Comparison of ENCODE assay signal across 8 mouse cellular contexts in the genomic region with DNA sequence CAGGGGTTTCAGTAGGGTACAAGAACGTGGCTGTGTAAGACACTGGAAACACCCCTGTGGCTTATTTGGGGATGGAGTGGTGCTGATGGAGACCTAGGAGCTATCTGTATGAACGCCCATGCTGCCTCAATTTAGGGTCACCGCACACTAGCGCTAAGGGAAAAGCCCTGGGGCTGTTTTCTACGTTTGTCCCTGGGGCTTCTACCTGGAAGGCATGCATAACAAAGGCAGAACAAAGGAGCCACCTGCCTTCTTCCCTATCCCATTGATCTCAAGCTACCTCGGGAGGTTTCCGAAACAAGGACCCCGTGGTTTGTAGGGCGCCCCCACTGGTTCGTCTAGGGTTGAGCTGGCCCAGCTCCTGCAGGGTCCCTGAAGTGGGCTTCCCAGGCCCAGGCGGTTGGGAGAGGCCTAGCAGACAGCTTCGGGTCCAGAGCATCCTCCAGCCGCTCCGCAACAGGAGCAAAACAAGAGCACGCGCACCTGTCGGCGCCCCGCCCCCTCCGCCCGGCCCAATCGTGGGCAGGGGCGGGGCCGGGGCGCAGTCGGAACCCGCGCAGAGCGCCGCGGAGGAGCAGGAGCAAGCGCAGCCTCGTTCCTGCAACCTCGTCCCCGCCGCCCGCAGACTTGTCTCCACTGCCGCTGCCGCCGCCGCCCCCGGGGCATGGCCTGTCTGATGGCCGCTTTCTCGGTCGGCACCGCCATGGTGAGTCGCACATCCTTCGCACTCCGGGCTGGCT. TPM values are rescaled to one million over a fixed set of nuclear protein-coding genes. Genes with fewer than 3 reads are reported as not detected.
DNase-seq lines count a peak whose midpoint lies in the region; ATAC-seq and TF ChIP-seq lines count a peak whose summit lies in the region.

Gene Abcg1 (plus strand): TSS at position 525 of the 740 bp plus-strand sequence.

- H3K27me3 ChIP-seq in forebrain, embryonic 10.5 days (ENCODE audit: poor library complexity, severe bottlenecking): peaks cover 59% of the 10 kb centered on the region
- H3K27me3 ChIP-seq in hindbrain, embryonic 13.5 days: 0 out of 2 replicates have a peak, but pooled peaks cover 9% of the 10 kb centered on the region

- peak; percentile 43; the same call in 1 of the 2 replicates for TF ChIP-seq CTCF in brain, embryonic 14.5 days (IDR thresholded peaks at IDR 0.05; ENCODE audit: borderline replicate concordance, extremely low read depth, insufficient read depth, insufficient read length)
- TF ChIP-seq CTCF in left cerebral cortex, adult 2 months (IDR thresholded peaks at IDR 0.05): peak; percentile 41

- peaks cover 47% of the 10 kb centered on the region for H3K79me2 ChIP-seq in macrophage (ENCODE audit: inconsistent target)

- DNase-seq in Muller cell, postnatal 12 days (ENCODE audit: inconsistent ontology term): peak; percentile 74
- DNase-seq in brain, embryonic 14.5 days (ENCODE audit: low read depth): peak; percentile 91
- peak; percentile 63 for DNase-seq in forebrain, embryonic 10.5 days (ENCODE audit: extremely low spot score, low spot score)
- peak; percentile 75 to 80 for DNase-seq in left cerebral cortex, adult 2 months (ENCODE audit: extremely low spot score in 1 of 2, low spot score in 2 of 2)
- peak; percentile 71 to 72 for DNase-seq in right cerebral cortex, adult 2 months (ENCODE audit: low spot score in 2 of 2)
- no peak for DNase-seq in ovary, postnatal 10 days (ENCODE audit: low spot score)

- peaks cover 13% of the 10 kb centered on the region; the same call in 1 of the 2 replicates for H3K9me3 ChIP-seq in forebrain, embryonic 10.5 days
- H3K9me3 ChIP-seq in hindbrain, embryonic 13.5 days: peaks cover 13% of the 10 kb centered on the region

- WGBS in forebrain, embryonic 10.5 days: 1% methylated on average over 49 of the region's 49 CpGs
- WGBS in hindbrain, embryonic 13.5 days: 2% methylated on average over 49 of the region's 49 CpGs
- 12% methylated on average over 37 of the region's 49 CpGs for WGBS in macrophage (ENCODE audit: missing documents)

- peak within 1 kb of the TSS; percentile 67 for H3K4me3 ChIP-seq in forebrain, embryonic 10.5 days
- peak within 1 kb of the TSS; percentile 60 for H3K4me3 ChIP-seq in hindbrain, embryonic 13.5 days
- peak within 1 kb of the TSS; percentile 95 for H3K4me3 ChIP-seq in left cerebral cortex, adult 2 months
- peak within 1 kb of the TSS; percentile 82 for H3K4me3 ChIP-seq in macrophage (ENCODE audit: inconsistent target)

- peak; percentile 66; the same call in 1 of the 2 replicates for TF ChIP-seq POLR2A in brain, embryonic 14.5 days (IDR thresholded peaks at IDR 0.05; ENCODE audit: borderline replicate concordance, extremely low read depth, insufficient read depth, insufficient read length, poor library complexity, severe bottlenecking)

- intact Hi-C loops in left cerebral cortex, adult 2 months (cut with DNase I): loop anchor here (5.0 kb wide), 1 partner anchor 60 kb away; no protein-coding TSS in a partner anchor

- peaks cover 47% of the 10 kb centered on the region for H3K4me1 ChIP-seq in forebrain, embryonic 10.5 days
- peaks cover 38% of the 10 kb centered on the region for H3K4me1 ChIP-seq in hindbrain, embryonic 13.5 days (replicated peaks)

- H3K4me2 ChIP-seq in hindbrain, embryonic 13.5 days: peak within 1 kb of the TSS; percentile 86

- peak within 1 kb of the TSS; percentile 75 for H3K27ac ChIP-seq in forebrain, embryonic 10.5 days
- peak within 1 kb of the TSS; percentile 92 for H3K27ac ChIP-seq in hindbrain, embryonic 13.5 days
- H3K27ac ChIP-seq in left cerebral cortex, adult 2 months: peak within 1 kb of the TSS; percentile 99
- H3K27ac ChIP-seq in macrophage: peak within 1 kb of the TSS; percentile 91

- peak within 1 kb of the TSS; percentile 80 for H3K9ac ChIP-seq in hindbrain, embryonic 13.5 days

- ATAC-seq in hindbrain, embryonic 13.5 days (ENCODE audit: low FRiP score): peak; percentile 88

- no peaks in the 10 kb centered on the region for H3K36me3 ChIP-seq in forebrain, embryonic 10.5 days (replicated peaks)
- H3K36me3 ChIP-seq in hindbrain, embryonic 13.5 days: no peaks in the 10 kb centered on the region
- H3K36me3 ChIP-seq in macrophage (ENCODE audit: inconsistent target): peaks cover 9% of the 10 kb centered on the region

RNA-seq across cellular contexts. Expression of gene Abcg1, which starts in this region (rescaled TPM):
- 8.7 and 12.8 TPM in 2 replicates for polyA plus RNA-seq in brain, embryonic 14.5 days (2012; rRNA removed)
- 6.7 and 7.9 TPM in 2 replicates for polyA plus RNA-seq in forebrain, embryonic 10.5 days (2016; fragmentation: Nextera tagmentation; extraction: Ambion mirVana)
- 19.3 and 21.5 TPM in 2 replicates for polyA plus RNA-seq in hindbrain, embryonic 13.5 days (2015; fragmentation: Nextera tagmentation; extraction: Ambion mirVana)
- 10 to 100 TPM; 76.5 to 77.6 TPM for total RNA-seq in left cerebral cortex, adult 2 months (2021)
- 100 to 1,000 TPM in 22 of 26 experiments, 10 to 100 TPM in 4; 45.0 to 348 (median 216) TPM for total RNA-seq in macrophage (2018; cell fraction: chromatin; rRNA removed)
- total RNA-seq in macrophage (2018; cell fraction: cytosol; rRNA removed): 100 to 1,000 TPM; 113 to 311 (median 211) TPM
- 100 to 1,000 TPM in 19 of 26 experiments, 10 to 100 TPM in 7; 53.9 to 293 (median 194) TPM for total RNA-seq in macrophage (2018; cell fraction: nucleus; rRNA removed)
- 23.2 to 132 TPM (median 107 TPM) in 3 replicates for polyA plus RNA-seq in macrophage (2018)
